Mouse (Mus musculus) central nervous system, embryonic 14 days (tissue): ENCODE measurements around the gene Tnni3. TPM values are rescaled to one million over a fixed set of nuclear protein-coding genes. Genes with fewer than 3 reads are reported as not detected.

Source experiments
- polyA plus RNA-seq: library from polyadenylated mRNA; depleted of rRNA; stranded (reverse); fragments of >200 nt; gene quantifications from 2 replicates; pipeline ENCODE4 v1.2.3, GENCODE M21; 2012; rRNA removed

The Tnni3 gene
- polyA plus RNA-seq: 6.4 and 7.6 TPM in 2 replicates

DNA sequence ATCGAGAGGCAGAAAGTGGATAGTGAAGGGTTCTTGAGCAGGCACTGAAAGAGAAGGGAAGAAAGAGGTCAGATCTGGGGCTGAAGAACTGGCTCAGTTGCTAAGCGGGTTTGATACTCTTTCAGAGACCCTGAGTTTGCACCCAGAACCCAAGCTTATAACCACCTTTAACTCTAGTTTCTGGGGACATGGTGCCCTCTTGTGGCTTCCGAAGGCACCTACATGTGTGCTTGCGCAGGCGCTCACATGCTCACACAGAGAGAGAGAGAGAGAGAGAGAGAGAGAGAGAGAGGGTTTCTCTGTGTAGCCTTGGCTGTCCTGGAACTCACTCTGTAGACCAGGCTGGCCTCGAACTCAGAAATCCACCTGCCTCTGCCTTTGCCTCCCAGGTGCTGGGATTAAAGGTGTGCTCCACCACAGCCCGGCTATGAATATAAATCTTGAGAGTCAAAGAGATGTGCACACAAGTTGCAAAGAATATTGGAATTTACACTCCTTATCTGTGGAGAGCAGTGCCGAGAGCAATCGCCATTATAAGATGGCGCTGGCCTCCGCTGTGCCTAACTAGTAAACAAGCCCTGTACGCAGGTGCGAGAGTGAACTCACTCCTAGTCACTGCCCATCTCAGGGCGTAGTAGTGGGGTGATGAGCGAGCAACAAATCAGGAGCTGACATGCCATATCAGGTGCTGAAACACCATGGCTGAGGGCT lies at the start of gene Tnni3:
Tnni3 (minus strand) TSS at position 18 of the 711 bp plus-strand sequence.

DNA sequence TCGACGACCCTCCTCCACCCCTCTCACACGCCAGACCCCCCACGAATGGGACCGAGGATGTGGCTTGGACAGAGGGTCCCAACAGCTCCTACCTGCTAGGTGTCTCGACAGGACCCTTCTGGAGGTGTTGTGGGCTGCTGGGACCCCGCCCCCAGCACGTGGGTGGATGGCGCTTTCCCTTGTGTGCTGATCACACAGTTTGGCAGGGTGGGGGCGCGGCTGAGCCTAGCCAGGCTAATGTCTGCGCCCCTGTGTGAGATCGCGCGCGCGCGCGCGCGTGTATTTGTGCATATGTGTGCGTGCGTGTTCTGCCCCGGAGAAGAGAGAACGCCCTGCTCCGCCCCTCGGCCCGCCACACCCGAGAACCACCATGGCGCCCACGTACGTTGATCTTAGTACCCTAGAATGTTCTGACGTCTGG lies 23.2 kb upstream of the Tnni3 start, which contains the start of gene Syt5:
Syt5 (minus strand) TSS at position 321 of the 421 bp plus-strand sequence.

DNA sequence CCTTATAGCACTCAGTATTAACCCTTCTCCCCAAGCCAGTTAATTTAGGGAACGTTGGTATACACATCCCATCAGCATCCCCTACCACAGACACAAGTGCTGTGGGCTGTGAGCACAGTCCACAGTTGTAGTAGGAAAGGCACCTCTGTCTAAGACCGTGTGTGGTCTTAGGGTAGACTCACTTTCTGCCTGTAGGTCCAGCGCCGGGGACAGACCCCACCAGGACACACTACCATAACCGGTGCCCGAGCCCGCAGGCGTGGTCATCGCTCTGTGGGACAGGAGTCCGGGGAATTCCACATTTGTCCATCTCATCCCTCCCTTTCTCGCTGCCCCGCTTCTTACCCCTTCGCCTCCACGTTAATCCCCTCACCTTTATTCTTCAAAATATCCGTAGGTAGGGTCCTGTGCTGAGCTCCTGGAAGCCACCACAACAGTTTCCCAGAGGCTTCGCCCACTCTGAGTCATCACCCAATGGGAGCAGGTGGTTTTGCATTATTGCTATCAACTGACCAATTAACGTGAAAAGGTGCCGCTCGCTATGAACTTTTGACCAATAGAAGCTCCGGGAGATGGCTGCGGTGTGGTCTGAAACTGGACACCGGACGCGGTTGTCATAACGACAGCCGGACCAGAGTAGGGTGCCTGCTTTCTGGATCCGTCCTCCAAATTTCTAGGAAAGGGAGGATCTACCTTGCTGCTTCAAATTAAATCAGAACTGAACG lies 8.1 kb upstream of the Tnni3 start, which contains the start of gene Dnaaf3:
Dnaaf3 (minus strand) TSS at position 449 of the 725 bp plus-strand sequence.

DNA sequence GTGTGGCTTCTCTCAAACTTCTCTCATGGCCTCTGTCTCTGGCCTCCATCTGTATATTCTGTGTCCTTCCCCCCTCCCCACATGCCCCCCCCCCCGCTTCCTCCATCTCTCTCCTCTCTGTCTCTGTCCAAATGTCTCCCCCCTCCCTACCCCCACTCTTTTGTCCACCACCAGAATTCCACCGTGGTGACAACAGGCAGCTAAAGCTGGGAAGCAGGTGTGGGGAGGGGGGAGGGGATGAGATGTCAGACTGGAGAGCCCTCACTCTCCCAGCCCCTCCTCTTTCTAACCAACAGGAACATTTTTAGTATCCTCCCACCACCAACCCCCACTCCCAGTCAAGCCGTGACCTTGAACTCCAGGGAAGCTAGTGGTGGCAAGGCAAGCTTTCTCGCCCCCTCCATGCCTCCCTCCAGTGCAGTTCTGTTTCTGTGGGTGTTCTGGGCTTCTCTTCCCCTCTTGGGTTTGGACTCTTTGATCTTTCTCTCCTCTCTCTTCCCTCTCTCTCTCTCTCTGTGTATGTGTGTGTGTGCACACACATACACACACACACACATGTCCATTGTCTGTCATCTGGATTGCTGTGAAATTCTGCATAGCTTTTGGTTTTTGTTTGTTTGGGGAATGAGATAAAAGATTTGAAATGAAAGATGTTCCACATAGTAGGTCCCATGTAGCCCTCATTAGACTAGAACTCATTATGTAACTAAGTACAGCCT lies 7.5 kb downstream of the Tnni3 start, which contains the start of gene Tnnt1:
Tnnt1 (minus strand) TSS at position 51 of the 719 bp plus-strand sequence.

DNA sequence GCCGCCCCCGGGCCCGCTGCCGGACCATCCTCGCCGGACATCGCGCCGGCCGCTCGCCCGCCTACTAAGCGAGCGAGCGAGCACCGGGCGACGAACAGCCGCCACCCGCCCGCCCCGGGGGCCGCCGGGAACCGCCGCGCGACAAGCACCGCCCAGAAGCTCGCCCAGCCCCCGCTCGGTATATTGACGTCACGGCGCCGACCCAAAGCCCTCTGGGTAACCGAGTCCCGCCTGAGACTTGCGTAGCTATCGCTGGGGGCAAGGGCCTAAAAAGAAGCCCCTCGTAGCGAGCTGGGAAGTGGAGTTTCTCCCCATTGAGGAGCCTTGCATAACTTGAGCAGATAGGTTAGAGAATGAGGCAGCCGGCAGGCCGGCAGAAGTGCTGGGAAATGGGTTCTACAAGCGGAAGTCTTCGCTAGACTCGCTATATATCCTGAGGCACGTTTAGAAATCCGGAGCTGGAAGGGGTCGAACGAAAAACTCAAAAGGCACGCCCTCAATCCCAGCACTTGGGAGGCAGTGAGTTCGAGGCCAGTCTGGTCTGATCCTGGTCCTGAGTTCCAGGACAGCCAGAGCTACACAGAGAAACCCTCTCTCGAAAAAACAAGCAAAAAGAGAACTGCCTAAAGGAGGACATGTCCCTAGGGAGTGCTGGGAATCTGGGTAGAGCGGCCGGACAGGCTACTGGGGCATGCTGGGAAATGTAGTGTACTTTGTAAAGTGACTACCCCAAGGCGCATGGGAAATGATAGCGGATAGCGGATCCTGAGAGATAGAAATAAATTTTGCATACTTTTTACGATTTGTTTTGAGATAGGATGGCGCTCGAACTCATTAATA lies 22.3 kb downstream of the Tnni3 start, which contains the start of gene Ppp1r12c:
Ppp1r12c (minus strand) TSS at position 123 of the 840 bp plus-strand sequence.

Other genes starting within 250 kb of the Tnni3 start
- gene Ncr1, start 186.5 kb downstream of the Tnni3 start, polyA plus RNA-seq: not detected in 2 replicates
- gene Gp6, start 126.5 kb downstream of the Tnni3 start, polyA plus RNA-seq: 0.03 and 0.07 TPM in 2 replicates
- gene Rdh13, start 78.6 kb downstream of the Tnni3 start, polyA plus RNA-seq: 31.2 and 34.3 TPM in 2 replicates
- gene Eps8l1, start 63.6 kb downstream of the Tnni3 start, polyA plus RNA-seq: 3.0 and 5.5 TPM in 2 replicates
- gene Ppp1r12c, start 22.5 kb downstream of the Tnni3 start, polyA plus RNA-seq: 97.6 and 105 TPM in 2 replicates
- gene Tnnt1, start 7.8 kb downstream of the Tnni3 start, polyA plus RNA-seq: 3.6 and 45.1 TPM in 2 replicates
- gene Dnaaf3, start 8.2 kb upstream of the Tnni3 start, polyA plus RNA-seq: 6.0 and 6.2 TPM in 2 replicates
- 74.4 and 85.2 TPM in 2 replicates for gene Syt5, start 23.3 kb upstream of the Tnni3 start, polyA plus RNA-seq
- 0.98 and 1.2 TPM in 2 replicates for gene Ptprh, start 79.8 kb upstream of the Tnni3 start, polyA plus RNA-seq
- gene Tmem86b, start 107.2 kb upstream of the Tnni3 start, polyA plus RNA-seq: 59.1 and 59.5 TPM in 2 replicates
- 110 and 116 TPM in 2 replicates for gene Ppp6r1, start 134.8 kb upstream of the Tnni3 start, polyA plus RNA-seq
- gene Hspbp1, start 160.8 kb upstream of the Tnni3 start, polyA plus RNA-seq: 75.4 and 76.6 TPM in 2 replicates
- gene Brsk1, start 166.4 kb upstream of the Tnni3 start, polyA plus RNA-seq: 107 and 116 TPM in 2 replicates
- gene Tmem150b, start 201.0 kb upstream of the Tnni3 start, polyA plus RNA-seq: 0.05 and 0.06 TPM in 2 replicates
- 175 and 185 TPM in 2 replicates for gene Kmt5c, start 215.9 kb upstream of the Tnni3 start, polyA plus RNA-seq
- gene Cox6b2, start 228.9 kb upstream of the Tnni3 start, polyA plus RNA-seq: 37.5 and 49.7 TPM in 2 replicates
- gene Fam71e2, start 247.1 kb upstream of the Tnni3 start, polyA plus RNA-seq: not detected in 2 replicates